Comparison of ENCODE assay signal across 7 mouse cellular contexts in the genomic region with DNA sequence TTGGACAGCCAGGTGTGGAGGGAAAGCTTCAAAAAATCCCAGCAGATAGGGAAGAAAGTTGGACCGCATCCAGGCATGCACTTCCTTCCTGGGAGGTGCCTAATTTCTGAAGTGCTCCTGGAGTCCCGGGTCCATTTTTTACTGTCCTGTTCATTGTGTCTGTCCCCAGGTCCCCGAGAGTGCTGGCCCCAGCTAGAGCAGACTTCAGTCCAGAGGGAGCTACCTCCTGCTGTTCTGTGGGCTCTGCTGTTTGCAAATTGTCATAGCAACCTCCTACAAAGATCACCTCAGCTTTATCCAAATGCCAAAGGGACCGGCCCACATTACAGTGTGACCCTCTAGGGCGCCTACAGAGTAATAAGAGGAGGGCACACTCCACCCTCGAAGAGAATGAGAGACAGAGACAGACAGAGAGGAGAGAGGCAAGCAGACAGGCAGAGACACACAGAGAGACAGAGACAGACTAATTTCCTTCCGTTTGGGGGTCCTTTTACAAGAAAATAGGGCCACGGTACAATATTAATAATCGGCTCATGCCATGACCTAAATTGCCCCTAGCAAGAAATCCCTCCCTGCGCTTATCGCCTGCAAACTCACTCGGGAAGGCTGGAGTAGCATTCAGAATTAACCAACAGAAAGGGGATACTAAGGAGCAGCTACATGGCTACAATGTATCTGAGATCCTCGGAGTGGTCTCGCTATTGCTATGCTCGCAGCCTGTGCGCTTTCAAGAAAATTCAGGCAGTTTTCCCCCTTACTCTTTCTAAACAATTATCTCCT. TPM values are rescaled to one million over a fixed set of nuclear protein-coding genes. Genes with fewer than 3 reads are reported as not detected.
DNase-seq lines count a peak whose midpoint lies in the region; ATAC-seq and TF ChIP-seq lines count a peak whose summit lies in the region.

A gene (minus strand): TSS at position 9 of the 780 bp plus-strand sequence.

- H3K36me3 ChIP-seq in E14TG2a.4 (ENCODE audit: insufficient read depth, low read length) = no peaks in the 10 kb centered on the region
- no peaks in the 10 kb centered on the region for H3K36me3 ChIP-seq in embryonic facial prominence, embryonic 11.5 days (replicated peaks; ENCODE audit: control insufficient read depth, insufficient read depth, low read depth, low read length)
- H3K36me3 ChIP-seq in heart, embryonic 12.5 days = peaks cover 2% of the 10 kb centered on the region
- H3K36me3 ChIP-seq in kidney, postnatal 0 days (ENCODE audit: insufficient read depth, low read length) = no peaks in the 10 kb centered on the region
- no peaks in the 10 kb centered on the region for H3K36me3 ChIP-seq in neural tube, embryonic 15.5 days

- 4% methylated on average over 16 of the region's 16 CpGs for WGBS in embryonic facial prominence, embryonic 11.5 days
- WGBS in heart, embryonic 12.5 days = 10% methylated on average over 16 of the region's 16 CpGs
- WGBS in kidney, postnatal 0 days = 11% methylated on average over 16 of the region's 16 CpGs
- 30% methylated on average over 16 of the region's 16 CpGs for WGBS in lung, adult 2 months
- WGBS in neural tube, embryonic 15.5 days = 5% methylated on average over 16 of the region's 16 CpGs

- peak within 1 kb of the TSS; percentile 87 for H3K4me3 ChIP-seq in E14TG2a.4 (replicated peaks; ENCODE audit: low read length)
- H3K4me3 ChIP-seq in embryonic facial prominence, embryonic 11.5 days (ENCODE audit: low read depth, low read length) = peak within 1 kb of the TSS; percentile 94
- peak within 1 kb of the TSS; percentile 92 for H3K4me3 ChIP-seq in heart, embryonic 12.5 days
- peak within 1 kb of the TSS; percentile 86 for H3K4me3 ChIP-seq in kidney, postnatal 0 days (replicated peaks; ENCODE audit: low read depth, low read length)
- peak within 1 kb of the TSS; percentile 63 for H3K4me3 ChIP-seq in lung, adult 2 months (replicated peaks; ENCODE audit: extremely low read depth, low read depth, low read length)
- H3K4me3 ChIP-seq in neural tube, embryonic 15.5 days (replicated peaks) = peak within 1 kb of the TSS; percentile 95

- peaks cover 11% of the 10 kb centered on the region for H3K9me3 ChIP-seq in E14TG2a.4 (ENCODE audit: low read length)
- H3K9me3 ChIP-seq in embryonic facial prominence, embryonic 11.5 days (replicated peaks; ENCODE audit: control insufficient read depth, low read length) = no peaks in the 10 kb centered on the region
- H3K9me3 ChIP-seq in heart, embryonic 12.5 days (replicated peaks) = peaks cover 7% of the 10 kb centered on the region; the same call in 1 of the 2 replicates
- H3K9me3 ChIP-seq in kidney, postnatal 0 days (replicated peaks; ENCODE audit: low read length) = no peaks in the 10 kb centered on the region
- no peaks in the 10 kb centered on the region for H3K9me3 ChIP-seq in neural tube, embryonic 15.5 days (replicated peaks)

- TF ChIP-seq POLR2A in lung, adult 2 months (IDR thresholded peaks at IDR 0.05; ENCODE audit: borderline replicate concordance, extremely low read depth, low read depth, low read length) = no peak

- peaks cover 25% of the 10 kb centered on the region for H3K4me1 ChIP-seq in E14TG2a.4 (replicated peaks; ENCODE audit: low read depth, low read length)
- no peaks in the 10 kb centered on the region for H3K4me1 ChIP-seq in embryonic facial prominence, embryonic 11.5 days (ENCODE audit: control insufficient read depth, insufficient read depth, low read length)
- peaks cover 26% of the 10 kb centered on the region for H3K4me1 ChIP-seq in heart, embryonic 12.5 days (replicated peaks)
- H3K4me1 ChIP-seq in kidney, postnatal 0 days (replicated peaks; ENCODE audit: insufficient read depth, low read length) = peaks cover 12% of the 10 kb centered on the region
- peaks cover 6% of the 10 kb centered on the region; the same call in 1 of the 2 replicates for H3K4me1 ChIP-seq in lung, adult 2 months (ENCODE audit: control insufficient read depth, insufficient read depth, low read length)
- peaks cover 33% of the 10 kb centered on the region for H3K4me1 ChIP-seq in neural tube, embryonic 15.5 days

- TF ChIP-seq CTCF in E14TG2a.4 (conservative IDR thresholded peaks at IDR 0.05; ENCODE audit: low read length) = no peak
- TF ChIP-seq CTCF in kidney, postnatal 0 days (IDR thresholded peaks at IDR 0.05; ENCODE audit: low read depth) = no peak
- no peak for TF ChIP-seq CTCF in lung, adult 2 months (IDR thresholded peaks at IDR 0.05; ENCODE audit: insufficient read depth, low read length)

- ATAC-seq in embryonic facial prominence, embryonic 11.5 days (replicated peaks; ENCODE audit: insufficient number of reproducible peaks, low FRiP score, low TSS enrichment, low read depth) = no peak; the same call in 1 of the 2 replicates
- ATAC-seq in heart, embryonic 12.5 days (ENCODE audit: insufficient number of reproducible peaks, low FRiP score) = no peak
- no peak for ATAC-seq in kidney, postnatal 0 days (replicated peaks; ENCODE audit: low FRiP score, low read depth)
- ATAC-seq in neural tube, embryonic 15.5 days (ENCODE audit: low FRiP score) = peak; percentile 5; the same call in 1 of the 2 replicates

- peak within 1 kb of the TSS; percentile 91 for H3K4me2 ChIP-seq in embryonic facial prominence, embryonic 11.5 days (ENCODE audit: low read depth, low read length)
- peak within 1 kb of the TSS; percentile 94 for H3K4me2 ChIP-seq in heart, embryonic 12.5 days
- H3K4me2 ChIP-seq in kidney, postnatal 0 days (ENCODE audit: low read length) = peak within 1 kb of the TSS; percentile 86
- peak within 1 kb of the TSS; percentile 97 for H3K4me2 ChIP-seq in neural tube, embryonic 15.5 days

- peak; percentile 32 for DNase-seq in adipocyte (ENCODE audit: low spot score)
- DNase-seq in embryonic facial prominence, embryonic 11.5 days (ENCODE audit: low spot score) = peak; percentile 51
- DNase-seq in kidney, postnatal 0 days (ENCODE audit: low spot score) = peak; percentile 36
- DNase-seq in lung, adult 2 months = no peak

- peak within 1 kb of the TSS; percentile 93 for H3K27ac ChIP-seq in embryonic facial prominence, embryonic 11.5 days (replicated peaks; ENCODE audit: low read depth, low read length)
- H3K27ac ChIP-seq in heart, embryonic 12.5 days (ENCODE audit: poor library complexity, severe bottlenecking) = peak within 1 kb of the TSS; percentile 96
- H3K27ac ChIP-seq in kidney, postnatal 0 days = peak within 1 kb of the TSS; percentile 98
- H3K27ac ChIP-seq in neural tube, embryonic 15.5 days (replicated peaks) = peak within 1 kb of the TSS; percentile 98

- H3K27me3 ChIP-seq in E14TG2a.4 (ENCODE audit: insufficient read depth, low read length) = peaks cover 22% of the 10 kb centered on the region
- H3K27me3 ChIP-seq in embryonic facial prominence, embryonic 11.5 days (ENCODE audit: control insufficient read depth, insufficient read depth, low read length) = no peaks in the 10 kb centered on the region
- H3K27me3 ChIP-seq in heart, embryonic 12.5 days (replicated peaks) = no peaks in the 10 kb centered on the region
- no peaks in the 10 kb centered on the region for H3K27me3 ChIP-seq in kidney, postnatal 0 days (ENCODE audit: insufficient read depth, low read length)
- H3K27me3 ChIP-seq in neural tube, embryonic 15.5 days (replicated peaks) = no peaks in the 10 kb centered on the region

- peak within 1 kb of the TSS; percentile 99 for H3K9ac ChIP-seq in embryonic facial prominence, embryonic 11.5 days (replicated peaks; ENCODE audit: low read length)
- H3K9ac ChIP-seq in heart, embryonic 12.5 days = peak within 1 kb of the TSS; percentile 98
- peak within 1 kb of the TSS; percentile 99 for H3K9ac ChIP-seq in kidney, postnatal 0 days (ENCODE audit: low read depth, low read length)
- peak within 1 kb of the TSS; percentile 79 for H3K9ac ChIP-seq in neural tube, embryonic 15.5 days (replicated peaks)

RNA-seq across cellular contexts. Expression of the gene that starts here (rescaled TPM):
- polyA plus RNA-seq in embryonic facial prominence, embryonic 11.5 days (2014; fragmentation: Nextera tagmentation; extraction: Ambion mirVana) = 10.7 and 12.1 TPM in 2 replicates
- 13.3 and 14.6 TPM in 2 replicates for polyA plus RNA-seq in heart, embryonic 12.5 days (2016; fragmentation: Nextera tagmentation; extraction: Ambion mirVana)
- 8.5 TPM in 2 replicates for polyA plus RNA-seq in kidney, postnatal 0 days (2015; fragmentation: Nextera tagmentation; extraction: Ambion mirVana)
- polyA plus RNA-seq in lung, adult 2 months (2012; rRNA removed) = 16.6 and 25.8 TPM in 2 replicates
- polyA plus RNA-seq in neural tube, embryonic 15.5 days (2015; fragmentation: Nextera tagmentation; extraction: Ambion mirVana) = 11.3 TPM in 2 replicates
